Mouse (Mus musculus) bone marrow, adult 2 months (tissue): Measurements from ENCODE around the gene Siah2.

ENCODE experiments used
- CTCF ChIP-seq: fragments of 200-500 bp; IDR thresholded peaks from 2 replicates; pipeline ENCODE4 v1.5.1; 2011; ENCODE audit warnings: low read length, control low read depth; ENCODE audit not compliant: control insufficient read depth, insufficient read depth
- POLR2A ChIP-seq: fragments of 200-500 bp; IDR thresholded peaks from 2 replicates; pipeline ENCODE4 v1.6.1; 2011; ENCODE audit warnings: low read depth, mild to moderate bottlenecking, control low read depth, low read length, borderline replicate concordance; ENCODE audit not compliant: control insufficient read depth

DNA sequence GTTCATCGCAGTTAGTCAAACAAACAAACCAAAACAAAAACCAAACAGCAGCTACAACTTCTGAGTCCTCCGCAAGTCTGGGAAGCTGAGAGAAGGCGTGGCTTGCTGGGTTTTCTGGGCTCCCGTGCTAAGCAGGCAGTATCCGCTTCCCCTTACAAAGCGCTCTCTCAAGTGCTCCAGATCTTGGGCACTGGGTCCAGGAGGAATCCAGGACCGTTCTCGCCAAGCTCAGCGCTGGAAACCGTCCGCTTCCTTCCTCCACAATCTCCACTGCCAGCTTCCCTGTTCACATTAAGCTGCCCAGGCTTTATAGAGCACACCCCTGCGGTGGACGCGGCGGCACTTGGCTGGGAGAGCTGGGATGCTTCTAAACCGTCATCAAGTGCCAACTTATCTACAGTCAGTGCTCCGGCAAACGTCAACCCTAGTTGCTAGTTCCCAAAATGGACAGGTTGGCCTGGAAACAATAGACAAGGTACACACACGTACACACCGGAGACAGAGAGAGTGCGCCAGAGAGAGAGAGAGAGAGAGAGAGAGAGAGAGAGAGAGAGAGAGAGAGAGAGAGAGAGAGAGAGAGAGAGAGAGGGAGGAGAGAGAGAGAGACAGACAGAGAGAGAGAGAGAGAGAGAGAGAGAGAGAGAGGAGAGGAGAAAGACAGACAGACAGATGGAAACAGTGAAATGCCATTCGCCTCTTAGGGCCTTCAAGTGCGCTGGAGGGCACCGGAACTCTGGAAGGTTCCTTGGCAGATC, 1.4 kb downstream of the Siah2 start:
- TF ChIP-seq POLR2A, result 0 out of 2 replicates have a peak, but pooled peaks have one; percentile 8
- no peak for TF ChIP-seq CTCF
